Mouse (Mus musculus) cerebellum, adult 2 months (tissue): ENCODE measurements around the gene Lce1a1.

ENCODE experiments used
- CTCF ChIP-seq: fragments of 200-500 bp; IDR thresholded peaks from 2 replicates; pipeline ENCODE4 v1.5.1; 2011; ENCODE audit warnings: low read depth, mild to moderate bottlenecking, control low read depth, low read length, moderate library complexity, borderline replicate concordance; ENCODE audit not compliant: insufficient read depth
- POLR2A ChIP-seq: fragments of 200-500 bp; IDR thresholded peaks from 2 replicates; pipeline ENCODE4 v1.6.1; 2011; ENCODE audit warnings: low read length, control low read depth, borderline replicate concordance; ENCODE audit not compliant: insufficient read depth

DNA sequence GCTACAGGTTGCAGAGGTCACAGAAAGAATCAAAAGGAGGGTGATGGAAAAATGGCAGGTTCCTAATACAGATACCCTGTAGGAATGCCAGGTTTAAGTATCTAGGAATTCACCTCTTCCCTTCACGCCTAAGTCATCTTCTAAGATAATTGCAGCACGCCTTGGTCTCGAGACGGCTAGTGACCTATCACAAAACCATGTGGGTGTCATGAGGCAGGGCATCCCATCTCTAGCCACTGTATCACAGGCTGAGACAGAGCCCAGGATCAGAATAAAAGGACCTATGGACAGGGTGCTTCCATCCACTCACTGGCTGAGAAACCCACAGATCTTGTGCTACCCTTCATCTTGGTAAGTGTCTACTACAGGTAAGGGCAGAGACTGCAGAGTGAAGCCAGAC, 30.8 kb upstream of the Lce1a1 start, which contains the start of gene Lce1c:
- TF ChIP-seq CTCF (no peak), POLR2A (no peak)
